24 mouse cellular contexts compared by ENCODE assay signal in genomic region chr10:123086847-123087246, GRCm38 (mm10). TPM values are rescaled to one million over a fixed set of nuclear protein-coding genes. Genes with fewer than 3 reads are reported as not detected.
DNase-seq lines count a peak whose midpoint lies in the region; ATAC-seq and TF ChIP-seq lines count a peak whose summit lies in the region.
"Had no signal": no experiment of that assay in that cellular context is flagged by ENCODE, and none has a peak within 500 bp of the region (broad histone marks: within the 10 kb centered on the region; RNA-seq: fewer than 3 reads in every experiment).

No protein-coding gene starts in this region.

- H3K9ac ChIP-seq in lung, embryonic 15.5 days, result no peak overlapping the region
- H3K9ac ChIP-seq: embryonic facial prominence, embryonic 13.5 days; embryonic facial prominence, embryonic 15.5 days; forebrain, embryonic 12.5 days had no signal

- H3K9me3 ChIP-seq in lung, embryonic 15.5 days, result no peaks in the 10 kb centered on the region
- H3K9me3 ChIP-seq: embryonic facial prominence, embryonic 13.5 days; embryonic facial prominence, embryonic 15.5 days; forebrain, embryonic 10.5 days; forebrain, embryonic 12.5 days had no signal

- peak; percentile 31; the same call in 1 of the 2 replicates for ATAC-seq in lung, embryonic 15.5 days (ENCODE audit: borderline replicate concordance, extremely low read depth, low FRiP score, low TSS enrichment)
- peak; percentile 56 for ATAC-seq in megakaryocyte, adult 5-6 weeks (ENCODE audit: poor library complexity, severe bottlenecking)
- ATAC-seq: forebrain, embryonic 14.5 days; forebrain, embryonic 16.5 days had no signal

- H3K27ac ChIP-seq in lung, embryonic 15.5 days, result no peak overlapping the region
- no peak overlapping the region for H3K27ac ChIP-seq in cerebellum, adult 2 months (ENCODE audit: insufficient read depth, low read length)
- H3K27ac ChIP-seq: embryonic facial prominence, embryonic 13.5 days; embryonic facial prominence, embryonic 15.5 days; forebrain, embryonic 10.5 days; forebrain, embryonic 12.5 days had no signal

- no peak for TF ChIP-seq CTCF in cerebellum, adult 2 months (IDR thresholded peaks at IDR 0.05; ENCODE audit: borderline replicate concordance, insufficient read depth, low read depth, low read length)

- DNase-seq in heart, adult 11 months, result peak; percentile 64
- no peak for DNase-seq in heart, postnatal 4 days
- DNase-seq in lung, postnatal 4 days, result no peak
- DNase-seq in 416B (ENCODE audit: low read depth), result peak; percentile 40
- DNase-seq in cerebellum, adult 2 months, result no peak
- DNase-seq in left cerebral cortex, postnatal 10 days (ENCODE audit: extremely low spot score in 1 of 2, low spot score in 2 of 2), result no peak
- DNase-seq: adrenal gland, adult 2 months; adrenal gland, postnatal 10 days; adrenal gland, postnatal 25 days; cerebellum, adult 11-12 months; cerebellum, adult 8-10 months; cerebellum, adult 9-11 months; cerebellum, postnatal 14 days; cerebellum, postnatal 36 days; embryo, embryonic 11 days had no signal

- H3K4me3 ChIP-seq in lung, embryonic 15.5 days, result no peak overlapping the region
- H3K4me3 ChIP-seq in cerebellum, adult 2 months (replicated peaks; ENCODE audit: insufficient read depth, low read depth, low read length), result no peak overlapping the region
- H3K4me3 ChIP-seq: embryonic facial prominence, embryonic 13.5 days; embryonic facial prominence, embryonic 15.5 days; erythroblast, embryonic 14.5 days; forebrain, embryonic 10.5 days; forebrain, embryonic 12.5 days had no signal

- intact Hi-C loops in left cerebral cortex, postnatal 10 days (cut with DNase I), result no loop called here

- TF ChIP-seq POLR2A in cerebellum, adult 2 months (IDR thresholded peaks at IDR 0.05; ENCODE audit: borderline replicate concordance, insufficient read depth, low read length), result no peak

- H3K36me3 ChIP-seq in lung, embryonic 15.5 days, result no peaks in the 10 kb centered on the region
- H3K36me3 ChIP-seq: embryonic facial prominence, embryonic 13.5 days; embryonic facial prominence, embryonic 15.5 days; forebrain, embryonic 10.5 days; forebrain, embryonic 12.5 days had no signal

- H3K27me3 ChIP-seq in lung, embryonic 15.5 days, result no peaks in the 10 kb centered on the region
- H3K27me3 ChIP-seq in cerebellum, adult 2 months (ENCODE audit: control insufficient read depth, insufficient read depth, low read length), result no peaks in the 10 kb centered on the region
- H3K27me3 ChIP-seq: embryonic facial prominence, embryonic 13.5 days; embryonic facial prominence, embryonic 15.5 days; forebrain, embryonic 12.5 days had no signal

- 0 out of 2 replicates have a peak, but pooled peaks cover 3% of the 10 kb centered on the region for H3K4me1 ChIP-seq in lung, embryonic 15.5 days
- H3K4me1 ChIP-seq in cerebellum, adult 2 months (ENCODE audit: control insufficient read depth, insufficient read depth, low read length), result no peaks in the 10 kb centered on the region
- H3K4me1 ChIP-seq: embryonic facial prominence, embryonic 13.5 days; embryonic facial prominence, embryonic 15.5 days; forebrain, embryonic 10.5 days; forebrain, embryonic 12.5 days had no signal

- 74% methylated on average over 2 of the region's 2 CpGs for WGBS in lung, embryonic 15.5 days
- whole genome bisulfite sequencing in cerebellum, adult 2 months, result 77% methylated on average over 2 of the region's 2 CpGs

- H3K4me2 ChIP-seq in lung, embryonic 15.5 days, result no peak overlapping the region
- H3K4me2 ChIP-seq: embryonic facial prominence, embryonic 13.5 days; embryonic facial prominence, embryonic 15.5 days; forebrain, embryonic 12.5 days had no signal

RNA-seq across cellular contexts. Expression of gene Mon2, which starts 10.5 kb away (rescaled TPM):
- 10 to 100 TPM; 45.0 to 45.9 TPM for total RNA-seq in heart, postnatal 4 days (2021)
- polyA plus RNA-seq in lung, embryonic 15.5 days (2015; fragmentation: Nextera tagmentation; extraction: Ambion mirVana), result 26.8 and 28.7 TPM in 2 replicates
- total RNA-seq in megakaryocyte, adult 5-6 weeks (2015), result 36.0 and 43.7 TPM in 2 replicates
- 42.9 and 54.4 TPM in 2 replicates for total RNA-seq in megakaryocyte, adult 5-6 weeks (2017)
- 64.1 and 67.2 TPM in 2 replicates for polyA plus RNA-seq in cerebellum, adult 2 months (2012; rRNA removed)
- 10 to 100 TPM; 76.7 to 78.5 TPM for total RNA-seq in left cerebral cortex, postnatal 10 days (2021)

Comparison
In these comparisons a context has a peak if more than half of its experiments do, and no peak if none do; other contexts are left out.
1. DNase-seq: peak in heart, adult 11 months (single experiment) and 416B (single experiment); none in heart, postnatal 4 days (single experiment), lung, postnatal 4 days (0 of 2), cerebellum, adult 2 months (0 of 2) and left cerebral cortex, postnatal 10 days (0 of 2).